Mouse (Mus musculus): ENCODE data around the gene Slfn2.
A peak's percentile ranks its signal among the peaks of the same experiment; 100 is the strongest.
"Not testable (repeated sequence)": the region's sequence is repeated elsewhere in the genome, so short reads cannot be mapped to it uniquely, and the experiment has no call there.

Gene Slfn2

GRCm38 (mm10) chr11:83064946-83065345, at the start of gene Slfn2:
TSS of gene Slfn2 (plus strand) at chr11:83065112.
- DNase-seq (ENCODE audit: low spot score), result no peak

GRCm38 (mm10) chr11:83016093-83016492, 48.8 kb upstream of the Slfn2 start:
- no peak for DNase-seq (ENCODE audit: low spot score)

- DNase-seq (ENCODE audit: low spot score), result not testable (repeated sequence)
Measured at GRCm38 (mm10) chr11:83019561-83020519, 45.1 kb upstream of the Slfn2 start.

GRCm38 (mm10) chr11:83020621-83021020, 44.3 kb upstream of the Slfn2 start, which contains the start of gene Slfn8:
TSS of gene Slfn8 (minus strand) at chr11:83020810.
- DNase-seq (ENCODE audit: low spot score), result peak; percentile 8

- DNase-seq (ENCODE audit: low spot score), result not testable (repeated sequence)
Measured at GRCm38 (mm10) chr11:83038686-83039085, 26.2 kb upstream of the Slfn2 start.

GRCm38 (mm10) chr11:83039156-83039555, 25.8 kb upstream of the Slfn2 start:
- DNase-seq (ENCODE audit: low spot score), result no peak

- no peak for DNase-seq (ENCODE audit: low spot score)
Measured at GRCm38 (mm10) chr11:83039796-83040195, 25.1 kb upstream of the Slfn2 start.

- DNase-seq (ENCODE audit: low spot score), result no peak
Measured at GRCm38 (mm10) chr11:83040325-83040724, 24.6 kb upstream of the Slfn2 start.

GRCm38 (mm10) chr11:83041000-83041399, 23.9 kb upstream of the Slfn2 start:
- DNase-seq (ENCODE audit: low spot score), result no peak

- DNase-seq (ENCODE audit: low spot score), result no peak
Measured at GRCm38 (mm10) chr11:83043891-83044290, 21.0 kb upstream of the Slfn2 start.

GRCm38 (mm10) chr11:83045642-83046041, 19.3 kb upstream of the Slfn2 start:
- no peak for DNase-seq (ENCODE audit: low spot score)

GRCm38 (mm10) chr11:83057863-83058262, 7.0 kb upstream of the Slfn2 start:
- no peak for DNase-seq (ENCODE audit: low spot score)

GRCm38 (mm10) chr11:83060412-83061020, 4.4 kb upstream of the Slfn2 start:
- no peak for DNase-seq (ENCODE audit: low spot score)

- DNase-seq (ENCODE audit: low spot score), result no peak
Measured at GRCm38 (mm10) chr11:83061806-83062205, 3.1 kb upstream of the Slfn2 start.

- no peak for DNase-seq (ENCODE audit: low spot score)
Measured at GRCm38 (mm10) chr11:83063126-83063525, 1.8 kb upstream of the Slfn2 start.

GRCm38 (mm10) chr11:83063941-83064349, 967 bp upstream of the Slfn2 start:
- DNase-seq (ENCODE audit: low spot score), result no peak

GRCm38 (mm10) chr11:83065441-83066344, 781 bp downstream of the Slfn2 start:
- DNase-seq (ENCODE audit: low spot score), result no peak

- no peak for DNase-seq (ENCODE audit: low spot score)
Measured at GRCm38 (mm10) chr11:83066640-83067531, 2.0 kb downstream of the Slfn2 start.

- no peak for DNase-seq (ENCODE audit: low spot score)
Measured at GRCm38 (mm10) chr11:83067982-83068694, 3.2 kb downstream of the Slfn2 start.

- no peak for DNase-seq (ENCODE audit: low spot score)
Measured at GRCm38 (mm10) chr11:83070321-83070970, 5.5 kb downstream of the Slfn2 start.

Data from layer of hippocampus, adult 9-10 months (tissue).